Mouse (Mus musculus) retina, embryonic 14.5 days (tissue): Measurements from ENCODE around the gene A930018P22Rik.
"Not testable (repeated sequence)": the region's sequence is repeated elsewhere in the genome, so short reads cannot be mapped to it uniquely, and the experiment has no call there.

Experiments
- DNase-seq: peaks from one replicate; pipeline ENCODE4 v3.0.0-alpha.2; 2015; ENCODE audit warnings: low spot score

Gene A930018P22Rik

DNA sequence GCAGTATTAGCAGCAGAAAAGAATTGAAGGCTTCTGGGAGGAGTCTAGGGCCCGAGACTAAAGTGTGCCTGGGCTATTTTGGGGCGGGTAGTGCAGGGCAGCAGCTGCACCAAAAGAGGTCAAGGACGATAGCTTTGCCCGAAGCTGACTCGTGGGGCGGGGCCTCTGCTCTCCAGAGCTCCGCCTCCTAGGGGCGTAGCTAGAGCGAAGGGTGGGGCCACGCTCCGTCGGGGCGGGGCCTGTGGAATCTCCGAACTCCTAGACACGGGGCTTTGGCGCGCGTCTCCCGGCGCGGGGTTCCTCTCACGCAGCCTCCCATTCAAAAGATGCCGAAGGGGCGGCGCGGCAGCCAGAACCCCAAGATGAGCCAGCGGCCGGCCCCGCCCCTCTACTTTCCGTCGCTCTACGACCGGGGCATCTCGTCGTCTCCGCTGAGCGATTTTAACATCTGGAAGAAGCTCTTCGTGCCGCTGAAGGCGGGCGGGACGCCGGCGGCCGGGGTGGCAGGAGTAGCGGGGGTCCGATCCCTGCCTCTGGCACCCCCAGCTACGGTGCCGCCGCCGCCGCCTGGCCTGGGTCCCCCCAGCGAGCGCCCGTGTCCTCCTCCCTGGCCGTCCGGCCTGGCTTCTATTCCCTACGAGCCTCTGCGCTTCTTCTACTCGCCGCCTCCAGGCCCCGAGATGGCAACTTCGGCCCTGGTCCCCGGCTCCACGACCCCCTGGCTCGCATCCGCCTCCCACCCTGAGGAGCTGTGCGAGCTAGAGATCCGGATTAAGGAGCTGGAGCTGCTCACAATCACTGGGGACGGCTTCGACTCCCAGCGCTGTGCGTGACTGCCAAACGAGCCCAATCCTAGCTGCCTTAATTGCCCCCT lies at the start of gene A930018P22Rik:
Gene A930018P22Rik, plus strand, starts transcription at position 265 of the 874 bp plus-strand sequence.
- peak; percentile 96 for DNase-seq

DNA sequence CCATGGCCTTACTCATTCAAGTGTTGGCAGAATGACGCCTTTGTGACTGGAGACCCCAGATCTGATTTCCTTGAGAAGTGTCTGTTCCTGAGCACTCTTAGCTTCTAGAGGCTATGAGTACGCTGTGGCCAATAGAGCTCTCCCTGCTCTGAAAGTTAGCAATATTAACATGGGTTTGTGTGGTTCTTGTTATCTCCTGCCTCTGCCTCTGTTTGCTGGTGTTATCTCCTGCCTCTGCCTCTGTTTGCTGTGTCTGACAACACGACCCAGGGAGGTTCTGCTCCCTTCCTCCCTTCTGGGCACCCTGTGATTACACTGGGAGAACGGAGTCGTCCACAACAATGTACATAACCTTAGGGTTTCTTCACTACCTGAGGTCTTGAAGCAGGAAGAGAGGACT lies 44.3 kb upstream of the A930018P22Rik start:
- not testable (repeated sequence) for DNase-seq

DNA sequence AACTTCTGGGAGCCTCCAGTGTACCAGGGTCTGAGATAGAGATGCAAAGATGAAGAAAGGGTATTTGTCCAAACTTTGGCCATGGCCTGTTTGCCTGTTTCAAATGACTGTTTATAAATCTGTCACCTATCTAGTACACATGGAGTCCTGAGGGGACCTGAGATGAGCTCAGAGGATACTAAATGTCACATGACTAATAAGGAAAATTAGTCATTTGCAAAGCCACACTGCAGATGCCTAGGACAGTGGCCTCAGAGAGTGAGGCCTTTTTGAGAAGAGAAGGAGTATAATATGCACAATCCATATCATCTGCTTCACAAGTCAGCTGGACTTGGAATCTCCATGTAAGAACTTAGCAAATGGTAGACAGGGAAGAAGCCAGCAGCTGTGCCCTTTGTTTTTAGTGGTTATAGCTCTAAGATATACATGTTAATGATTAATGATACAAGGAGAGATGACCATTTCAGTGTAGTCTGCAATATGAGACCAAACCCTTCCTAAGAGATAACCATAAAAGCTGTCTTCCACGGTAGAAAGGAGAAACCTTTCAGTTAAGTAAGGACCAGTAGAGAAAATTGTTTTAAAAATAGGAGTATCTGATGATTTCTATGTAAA lies 41.0 kb upstream of the A930018P22Rik start:
- not testable (repeated sequence) for DNase-seq

DNA sequence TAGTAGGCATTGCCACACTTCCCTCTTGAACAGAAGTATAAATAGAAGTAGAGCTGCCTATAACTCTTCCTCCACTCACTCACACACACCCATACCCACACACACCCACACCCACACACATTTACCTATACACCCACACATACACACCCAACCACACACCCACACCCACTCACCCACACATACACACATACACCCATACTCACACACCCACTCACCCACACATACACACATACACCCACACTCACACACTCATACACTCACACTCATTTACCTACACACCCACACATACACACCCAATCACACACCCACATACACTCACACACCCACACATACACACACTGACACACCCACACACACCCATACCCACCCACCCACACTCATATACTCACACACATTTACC lies 40.1 kb upstream of the A930018P22Rik start:
- no peak for DNase-seq

DNA sequence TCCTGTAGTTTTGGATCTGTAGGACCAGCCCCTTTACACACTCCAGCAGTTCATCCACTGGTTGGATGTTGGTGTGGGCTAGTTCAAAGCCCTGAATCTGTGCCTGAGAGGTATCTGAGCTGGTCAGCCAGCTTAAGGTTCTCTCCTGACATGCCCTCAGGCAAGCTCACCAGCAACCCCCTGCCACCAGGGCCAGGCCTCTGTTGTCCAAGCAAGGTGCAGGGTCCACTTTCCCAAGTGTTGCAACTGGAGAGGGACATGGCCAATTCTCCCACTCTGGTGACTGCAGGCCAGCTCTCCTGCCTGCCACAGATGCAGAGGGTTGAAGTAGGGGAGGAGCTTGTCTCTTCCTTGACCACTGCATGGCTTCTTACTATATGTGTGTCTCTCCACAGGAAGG lies 38.5 kb upstream of the A930018P22Rik start:
- not testable (repeated sequence) for DNase-seq

DNA sequence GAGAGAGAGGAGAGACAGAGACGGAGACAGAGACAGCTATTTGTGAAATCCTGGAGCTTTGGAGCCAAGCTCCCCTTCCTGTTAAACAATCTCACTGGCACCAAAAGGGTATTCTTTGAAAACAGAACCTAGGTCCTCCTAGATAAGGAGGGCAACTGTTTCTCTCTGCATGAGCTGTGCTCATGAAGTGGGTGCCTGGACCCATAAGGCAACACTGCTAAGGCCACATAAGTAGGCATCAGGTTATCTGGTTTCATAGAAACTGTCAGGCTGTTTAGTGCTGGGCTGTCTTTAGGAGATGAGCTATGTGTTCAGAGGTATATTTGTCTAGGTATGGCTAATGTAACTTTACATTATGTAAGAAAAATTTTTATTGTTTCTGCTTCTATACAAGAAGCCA lies 35.0 kb upstream of the A930018P22Rik start:
- DNase-seq, result not testable (repeated sequence)

DNA sequence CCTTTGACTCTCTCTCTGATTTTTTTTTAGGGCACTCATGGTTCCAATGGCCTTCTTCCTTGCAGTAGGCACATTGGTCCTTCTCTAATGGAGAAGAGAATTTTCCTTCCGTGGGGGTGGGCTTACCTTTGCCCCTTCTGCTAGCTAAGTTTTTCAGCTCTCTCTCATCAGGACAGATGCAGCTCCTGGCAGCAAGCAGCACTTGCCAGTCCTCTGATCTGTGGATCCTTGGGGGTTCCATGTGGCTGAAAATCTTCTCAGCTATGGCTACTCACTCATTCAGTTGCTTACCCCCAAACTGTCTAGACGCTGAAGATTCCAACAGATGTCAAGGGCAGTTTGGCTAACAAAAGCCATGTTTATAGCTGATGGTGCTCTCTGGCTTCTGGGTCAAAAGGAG lies 29.3 kb upstream of the A930018P22Rik start:
- DNase-seq, result no peak

DNA sequence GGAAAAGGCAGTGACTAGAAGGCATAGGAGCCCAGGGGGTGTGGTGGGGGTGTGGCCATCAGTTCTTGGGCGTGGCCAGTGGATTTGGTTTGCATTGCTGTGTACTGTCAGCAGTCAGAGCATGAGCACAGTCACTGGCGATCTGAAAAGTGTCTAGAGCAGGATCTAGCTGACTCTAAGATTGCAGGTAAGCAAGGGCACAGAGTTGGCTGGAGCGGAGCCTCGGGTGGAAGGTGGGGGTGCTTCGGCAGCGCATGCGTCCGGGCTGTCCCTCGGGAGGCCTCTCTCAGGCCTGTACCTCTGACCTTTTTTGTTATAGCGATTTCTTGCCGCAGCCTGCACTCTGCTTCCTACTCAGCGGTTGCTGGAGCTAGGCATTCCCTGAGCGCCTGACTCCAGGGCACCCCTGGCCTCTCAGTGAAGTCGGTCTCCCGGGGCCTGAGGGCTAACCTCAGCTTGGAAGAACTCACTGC lies 26.8 kb upstream of the A930018P22Rik start, which contains the start of gene Cd59a:
Gene Cd59a, plus strand, starts transcription at position 61 of the 473 bp plus-strand sequence.
- peak; percentile 85 for DNase-seq

DNA sequence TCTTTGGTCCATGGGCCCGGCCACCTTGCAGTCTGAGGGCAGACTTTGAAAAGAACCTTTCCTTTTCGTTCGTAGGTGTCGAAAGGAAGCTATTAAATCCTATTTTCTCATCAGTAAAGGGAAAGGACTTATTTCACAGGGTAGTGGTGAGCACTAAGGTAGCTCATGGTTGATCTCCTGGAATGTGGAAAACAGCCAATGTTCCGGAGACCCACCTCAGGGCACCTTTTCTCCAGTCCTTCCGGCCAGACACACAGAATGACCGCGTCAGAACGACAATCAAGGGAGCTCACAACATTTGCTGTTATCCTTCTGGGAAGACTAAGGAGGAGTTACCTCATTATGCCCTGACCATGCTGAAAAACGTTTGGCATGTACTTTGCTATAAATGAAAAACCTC lies 26.3 kb upstream of the A930018P22Rik start:
- peak; percentile 18 for DNase-seq

DNA sequence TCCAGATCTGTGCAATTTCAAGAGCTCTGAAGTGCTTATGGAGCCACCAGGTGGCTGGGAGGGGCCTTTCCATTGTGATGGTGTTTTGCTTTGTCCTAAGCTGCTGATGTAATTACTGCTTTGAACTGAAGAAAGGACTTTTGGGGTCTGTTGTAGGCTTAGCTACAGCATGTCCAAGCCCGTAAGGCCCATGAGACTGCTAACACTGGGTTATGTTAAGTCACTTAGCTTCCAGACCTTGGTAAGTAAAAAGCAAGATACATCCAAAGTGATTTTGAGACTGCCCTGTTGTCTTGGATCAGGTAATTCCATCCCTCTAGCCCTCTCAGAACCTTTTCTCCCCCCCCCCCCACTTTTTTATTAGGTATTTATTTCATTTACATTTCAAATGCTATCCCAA lies 25.8 kb upstream of the A930018P22Rik start:
- peak; percentile 32 for DNase-seq

DNA sequence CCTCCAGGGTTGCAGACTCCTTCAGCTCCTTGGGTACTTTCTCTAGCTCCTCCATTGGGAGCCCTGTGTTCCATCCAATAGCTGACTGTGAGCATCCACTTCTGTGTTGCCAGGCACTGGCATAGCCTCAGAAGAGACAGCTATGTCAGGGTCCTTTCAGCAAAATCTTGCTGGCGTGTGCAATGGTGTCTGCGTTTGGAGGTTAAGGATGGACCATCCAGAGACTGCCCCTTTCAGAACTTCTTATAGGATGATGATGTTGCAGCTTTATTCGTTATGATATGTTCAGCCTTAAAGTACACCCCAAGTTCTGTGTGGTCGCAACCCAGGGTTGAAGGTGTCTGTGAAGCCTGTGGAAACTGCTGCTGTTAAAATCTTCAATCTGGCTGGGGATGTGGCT lies 25.2 kb upstream of the A930018P22Rik start:
- not testable (repeated sequence) for DNase-seq

DNA sequence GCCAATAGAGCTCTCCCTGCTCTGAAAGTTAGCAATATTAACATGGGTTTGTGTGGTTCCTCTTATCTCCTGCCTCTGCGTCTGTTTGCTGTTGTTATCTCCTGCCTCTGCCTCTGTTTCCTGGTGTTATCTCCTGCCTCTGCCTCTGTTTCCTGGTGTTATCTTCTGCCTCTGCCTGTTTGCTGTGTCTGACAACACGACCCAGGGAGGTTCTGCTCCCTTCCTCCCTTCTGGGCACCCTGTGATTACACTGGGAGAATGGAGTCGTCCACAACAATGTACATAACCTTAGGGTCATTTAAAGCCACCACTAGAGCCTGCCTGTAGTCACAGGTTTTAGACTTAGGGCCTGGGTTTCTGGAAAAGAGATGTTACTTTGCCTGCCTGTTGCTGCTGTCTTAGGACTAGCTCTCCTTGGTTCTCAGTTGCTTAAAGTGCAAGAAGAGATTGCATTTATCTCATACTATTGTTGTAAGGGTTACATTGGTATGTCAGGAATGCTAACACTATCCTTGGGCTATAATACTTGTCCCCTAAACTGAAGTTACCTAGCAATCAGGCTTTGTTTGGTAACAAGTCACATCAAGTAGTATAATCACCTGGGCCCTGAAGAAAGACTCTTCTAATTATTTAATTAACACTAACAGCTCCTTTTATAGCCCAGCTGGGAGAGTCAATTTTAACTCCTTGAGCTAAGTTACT lies 23.9 kb upstream of the A930018P22Rik start:
- no peak for DNase-seq

DNA sequence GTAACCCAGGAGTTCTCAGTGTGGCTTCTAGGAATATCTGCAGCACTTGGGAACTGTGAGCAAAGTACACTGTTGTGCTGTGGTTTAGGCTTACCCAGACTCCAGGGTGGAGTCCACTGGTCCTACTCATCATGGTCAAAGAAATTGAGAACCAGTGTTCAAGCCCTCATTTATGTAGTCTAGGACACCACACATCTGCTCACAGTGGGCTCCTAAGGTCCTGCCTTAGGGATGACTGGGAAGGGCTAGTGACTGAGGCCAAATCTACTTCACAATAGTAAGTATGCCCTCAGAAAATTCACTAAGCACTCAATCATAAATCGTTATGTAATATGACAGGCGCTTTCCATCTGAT lies 23.4 kb upstream of the A930018P22Rik start:
- no peak for DNase-seq

DNA sequence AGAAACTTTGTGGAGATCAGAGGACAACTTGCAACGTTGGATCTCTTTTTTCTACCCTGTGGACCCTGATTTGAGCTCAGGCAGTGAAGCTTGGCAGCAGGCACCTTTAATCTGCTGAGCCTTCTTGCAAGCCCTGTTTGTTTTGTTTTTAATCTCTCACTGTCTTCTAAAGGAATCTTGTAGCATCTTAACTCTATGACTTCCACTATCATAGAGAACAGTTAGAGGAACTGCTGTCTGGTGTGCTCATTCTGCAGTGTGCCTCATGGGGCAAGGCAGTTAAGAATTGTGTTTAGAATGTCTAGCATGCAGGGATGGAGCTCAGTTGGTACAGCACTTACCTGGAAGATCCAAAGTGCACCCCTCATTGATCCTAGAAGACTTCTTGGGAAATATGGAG lies 22.6 kb upstream of the A930018P22Rik start:
- DNase-seq, result no peak

DNA sequence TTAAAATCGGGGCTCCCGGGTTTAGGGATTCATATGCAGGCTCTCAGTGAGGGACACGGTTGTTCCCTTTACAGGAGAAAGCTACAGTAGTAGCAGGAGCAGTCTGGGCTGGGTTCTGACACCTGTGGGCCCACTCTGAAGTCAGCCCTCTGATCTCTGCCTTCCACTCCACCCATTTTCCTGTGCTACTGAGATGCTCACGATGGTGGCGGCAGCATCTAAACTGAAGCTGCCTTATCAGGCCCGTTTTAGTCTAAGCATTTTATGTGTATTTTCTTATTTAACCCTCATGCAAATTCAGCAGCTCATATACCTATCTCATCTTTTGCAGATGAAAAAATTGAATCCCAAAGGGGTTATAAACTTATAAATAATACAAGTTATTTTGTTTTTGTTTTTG lies 17.8 kb upstream of the A930018P22Rik start:
- DNase-seq, result no peak

DNA sequence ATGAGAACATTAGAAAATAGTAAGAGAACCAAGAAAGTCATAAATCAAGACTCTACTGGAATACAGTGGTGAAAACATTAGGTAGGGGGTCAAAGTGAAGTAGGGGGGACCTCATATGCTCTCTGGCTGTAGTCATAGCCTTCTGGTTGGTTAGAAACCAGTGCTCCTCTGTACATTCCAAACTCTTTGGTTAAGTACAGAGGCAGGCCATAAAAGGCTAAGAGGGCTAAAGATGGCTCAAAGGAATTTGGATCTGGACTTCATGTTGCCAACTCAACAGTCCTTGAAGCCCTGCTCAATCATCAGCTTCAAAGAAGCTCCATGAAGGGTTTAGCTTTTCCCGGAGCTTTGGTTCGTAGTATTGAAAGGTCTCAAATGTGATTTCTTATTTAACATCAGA lies 13.5 kb upstream of the A930018P22Rik start:
- not testable (repeated sequence) for DNase-seq

DNA sequence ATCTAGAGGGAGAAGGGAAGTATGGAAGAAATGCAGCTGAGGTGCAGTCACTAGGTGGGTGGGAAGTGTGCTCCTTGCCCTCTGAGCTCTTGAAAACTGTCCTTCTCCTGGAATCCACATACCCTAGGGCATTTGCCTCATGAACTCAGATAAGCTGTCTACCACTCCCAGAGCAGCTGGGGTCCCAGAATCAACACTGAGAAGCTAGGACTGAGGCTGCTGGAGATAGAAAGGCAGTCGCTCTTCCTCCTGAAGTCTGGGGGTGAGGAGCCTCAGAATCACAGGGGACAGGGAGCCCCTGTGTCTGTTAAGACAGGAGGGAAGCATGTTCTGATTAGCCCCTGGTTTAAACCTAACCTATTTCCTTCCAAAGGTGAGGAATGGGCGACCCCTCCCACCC lies 13.0 kb upstream of the A930018P22Rik start:
- DNase-seq, result no peak

DNA sequence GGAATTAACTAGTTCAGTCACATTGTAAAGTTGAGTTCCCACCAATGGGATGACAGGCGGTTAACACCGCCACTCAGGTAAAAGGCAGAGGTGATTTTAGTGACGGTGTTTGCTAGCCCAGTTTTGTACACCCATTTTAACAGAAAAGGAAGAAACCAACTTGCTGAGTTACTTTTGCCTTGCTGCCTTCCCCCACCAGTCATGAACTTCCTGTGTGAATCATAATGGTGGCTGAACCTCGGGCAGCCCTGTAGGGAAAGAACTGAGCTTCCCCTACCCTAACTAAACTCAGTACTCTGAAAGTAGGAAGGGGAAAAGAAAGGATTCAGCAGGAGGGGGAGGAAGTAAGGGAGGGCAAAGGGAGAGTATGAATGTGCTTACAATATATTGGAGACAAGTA lies 12.5 kb upstream of the A930018P22Rik start:
- no peak for DNase-seq

DNA sequence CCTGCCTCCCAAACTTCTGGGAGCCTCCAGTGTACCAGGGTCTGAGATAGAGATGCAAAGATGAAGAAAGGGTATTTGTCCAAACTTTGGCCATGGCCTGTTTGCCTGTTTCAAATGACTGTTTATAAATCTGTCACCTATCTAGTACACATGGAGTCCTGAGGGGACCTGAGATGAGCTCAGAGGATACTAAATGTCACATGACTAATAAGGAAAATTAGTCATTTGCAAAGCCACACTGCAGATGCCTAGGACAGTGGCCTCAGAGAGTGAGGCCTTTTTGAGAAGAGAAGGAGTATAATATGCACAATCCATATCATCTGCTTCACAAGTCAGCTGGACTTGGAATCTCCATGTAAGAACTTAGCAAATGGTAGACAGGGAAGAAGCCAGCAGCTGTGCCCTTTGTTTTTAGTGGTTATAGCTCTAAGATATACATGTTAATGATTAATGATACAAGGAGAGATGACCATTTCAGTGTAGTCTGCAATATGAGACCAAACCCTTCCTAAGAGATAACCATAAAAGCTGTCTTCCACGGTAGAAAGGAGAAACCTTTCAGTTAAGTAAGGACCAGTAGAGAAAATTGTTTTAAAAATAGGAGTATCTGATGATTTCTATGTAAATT lies 11.3 kb upstream of the A930018P22Rik start:
- not testable (repeated sequence) for DNase-seq

DNA sequence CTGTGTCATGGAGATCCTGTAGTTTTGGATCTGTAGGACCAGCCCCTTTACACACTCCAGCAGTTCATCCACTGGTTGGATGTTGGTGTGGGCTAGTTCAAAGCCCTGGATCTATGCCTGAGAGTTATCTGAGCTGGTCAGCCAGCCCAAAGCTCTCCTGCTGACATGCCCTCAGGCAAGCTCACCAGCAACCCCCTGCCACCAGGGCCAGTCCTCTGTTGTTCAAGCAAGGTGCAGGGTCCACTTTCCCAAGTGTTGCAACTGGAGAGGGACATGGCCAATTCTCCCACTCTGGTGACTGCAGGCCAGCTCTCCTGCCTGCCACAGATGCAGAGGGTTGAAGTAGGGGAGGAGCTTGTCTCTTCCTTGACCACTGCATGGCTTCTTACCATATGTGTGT lies 9.0 kb upstream of the A930018P22Rik start:
- DNase-seq, result not testable (repeated sequence)

DNA sequence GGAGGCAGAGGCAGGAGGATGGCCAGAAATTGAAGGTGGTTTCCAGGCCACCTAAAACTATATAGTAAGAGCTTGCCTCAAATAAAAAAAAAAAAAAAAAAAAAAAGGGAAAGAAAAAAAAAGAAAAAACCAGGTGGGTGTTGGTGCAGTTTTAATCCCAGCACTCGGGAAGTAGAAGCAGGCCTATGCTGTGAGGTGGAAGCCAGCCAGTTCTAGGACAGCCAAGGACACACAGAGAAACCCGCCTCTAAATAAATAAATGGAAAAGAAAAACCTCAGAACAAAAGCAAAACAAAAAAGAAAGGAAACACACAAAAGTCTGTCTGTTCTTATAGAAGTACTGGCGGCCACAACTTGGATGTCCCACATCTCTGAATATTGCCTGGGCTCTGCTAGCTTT lies 7.7 kb upstream of the A930018P22Rik start:
- DNase-seq, result no peak

DNA sequence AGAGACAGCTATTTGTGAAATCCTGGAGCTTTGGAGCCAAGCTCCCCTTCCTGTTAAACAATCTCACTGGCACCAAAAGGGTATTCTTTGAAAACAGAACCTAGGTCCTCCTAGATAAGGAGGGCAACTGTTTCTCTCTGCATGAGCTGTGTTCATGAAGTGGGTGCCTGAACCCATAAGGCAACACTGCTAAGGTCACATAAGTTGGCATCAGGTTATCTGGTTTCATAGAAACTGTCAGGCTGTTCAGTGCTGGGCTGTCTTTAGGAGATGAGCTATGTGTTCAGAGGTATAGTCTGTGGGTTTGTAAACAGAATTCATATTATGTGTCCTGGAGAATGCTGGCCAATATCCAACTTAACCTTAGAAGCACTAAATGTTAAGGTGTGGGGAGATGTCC lies 5.4 kb upstream of the A930018P22Rik start:
- DNase-seq, result not testable (repeated sequence)
